Mouse (Mus musculus) MEL (cell line): Measurements from ENCODE around the gene Ranbp3l. TPM values are rescaled to one million over a fixed set of nuclear protein-coding genes. Genes with fewer than 3 reads are reported as not detected.

ENCODE experiments used
- DNase-seq: peaks from one replicate; pipeline ENCODE4 v3.0.0; 2011; ENCODE audit warnings: low read depth, low spot score
- H3K27ac ChIP-seq: 2 replicates; pipeline ENCODE4 v1.5.1; 2012; ENCODE audit warnings: low read depth, mild to moderate bottlenecking, control low read depth, low read length, moderate library complexity; ENCODE audit not compliant: control insufficient read depth
- H3K27me3 ChIP-seq, 2 experiments: fragments of 150-350 bp in 1 of 2; sonication (generic) in 1 of 2; 2 replicates each; pipeline ENCODE4 v1.6.1; 2012; ENCODE audit warnings: low read length in 2 of 2, mild to moderate bottlenecking in 2 of 2, improper control_type of control experiment in 1 of 2, moderate library complexity in 1 of 2; ENCODE audit not compliant: insufficient read depth in 2 of 2, control insufficient read depth in 1 of 2
- H3K36me3 ChIP-seq, 2 experiments: 2 replicates each; pipeline ENCODE4 v1.6.1; 2012 to 2014; ENCODE audit warnings: low read length in 2 of 2, improper control_type of control experiment in 1 of 2, inconsistent platforms in 1 of 2, mild to moderate bottlenecking in 1 of 2; ENCODE audit not compliant: insufficient read depth in 2 of 2, control insufficient read depth in 1 of 2
- H3K4me1 ChIP-seq, 2 experiments: fragments of 150-350 bp in 1 of 2; sonication (generic) in 1 of 2; 2 replicates each; pipeline ENCODE4 v1.6.1; 2012; ENCODE audit warnings: low read length in 2 of 2, improper control_type of control experiment in 1 of 2, mild to moderate bottlenecking in 1 of 2; ENCODE audit not compliant: insufficient read depth in 2 of 2, control insufficient read depth in 1 of 2
- H3K4me3 ChIP-seq, 2 experiments: fragments of 150-350 bp in 1 of 2; sonication (generic) in 1 of 2; 2 replicates each; pipeline ENCODE4 v1.5.1; 2012; ENCODE audit warnings: low read depth in 2 of 2, low read length in 2 of 2, mild to moderate bottlenecking in 2 of 2, moderate library complexity in 2 of 2, control low read depth in 1 of 2, improper control_type of control experiment in 1 of 2; ENCODE audit not compliant: control insufficient read depth in 1 of 2, insufficient read depth in 1 of 2
- H3K79me2 ChIP-seq: 2 replicates; pipeline ENCODE4 v1.6.1; 2012; ENCODE audit warnings: mild to moderate bottlenecking, low read length, moderate library complexity; ENCODE audit not compliant: control insufficient read depth, poor library complexity, insufficient read depth
- H3K9ac ChIP-seq: 2 replicates; pipeline ENCODE4 v1.6.1; 2012; ENCODE audit warnings: low read depth, mild to moderate bottlenecking, control low read depth, low read length, moderate library complexity; ENCODE audit not compliant: control insufficient read depth, poor library complexity, severe bottlenecking
- H3K9me3 ChIP-seq: fragments of 150-350 bp; sonication (generic); replicated peaks from 2 replicates; pipeline ENCODE4 v1.6.1; 2012; ENCODE audit warnings: mild to moderate bottlenecking, low read length, improper control_type of control experiment, moderate library complexity; ENCODE audit not compliant: insufficient read depth
- BHLHE40 ChIP-seq: IDR thresholded peaks from 2 replicates; pipeline ENCODE4 v1.6.1; 2012; ENCODE audit warnings: low read depth, mild to moderate bottlenecking, inconsistent platforms, low read length, improper control_type of control experiment, borderline replicate concordance
- CHD1 ChIP-seq: IDR thresholded peaks from 2 replicates; pipeline ENCODE4 v1.6.1; 2012; ENCODE audit warnings: low read depth, mild to moderate bottlenecking, inconsistent platforms, low read length, improper control_type of control experiment
- CHD2 ChIP-seq: IDR thresholded peaks from 2 replicates; pipeline ENCODE4 v1.6.1; 2011; ENCODE audit warnings: low read length, improper control_type of control experiment
- ELF1 ChIP-seq: IDR thresholded peaks from 2 replicates; pipeline ENCODE4 v1.6.1; 2014; ENCODE audit warnings: low read depth, mild to moderate bottlenecking, inconsistent platforms, low read length, improper control_type of control experiment, moderate library complexity
- EP300 ChIP-seq, 2 experiments: IDR thresholded peaks; 2 replicates each; pipeline ENCODE4 v1.6.1; 2011; ENCODE audit warnings: improper control_type of control experiment in 2 of 2, low read length in 2 of 2, low read depth in 1 of 2, mild to moderate bottlenecking in 1 of 2
- GABPA ChIP-seq: IDR thresholded peaks from 2 replicates; pipeline ENCODE4 v1.6.1; 2012; ENCODE audit warnings: low read depth, mild to moderate bottlenecking, inconsistent platforms, low read length, improper control_type of control experiment, moderate library complexity
- GATA1 ChIP-seq: IDR thresholded peaks from 2 replicates; pipeline ENCODE4 v1.6.1; 2011; ENCODE audit warnings: low read depth, low read length, improper control_type of control experiment
- HCFC1 ChIP-seq: IDR thresholded peaks from 2 replicates; pipeline ENCODE4 v1.6.1; 2012; ENCODE audit warnings: low read depth, mild to moderate bottlenecking, inconsistent platforms, low read length, improper control_type of control experiment, moderate library complexity
- KAT2A ChIP-seq: conservative IDR thresholded peaks from 2 replicates; pipeline ENCODE4 v1.6.1; 2012; ENCODE audit warnings: low read depth, low read length, improper control_type of control experiment, inconsistent platforms
- MAX ChIP-seq: IDR thresholded peaks from 2 replicates; pipeline ENCODE4 v1.6.1; 2011; ENCODE audit warnings: low read length, improper control_type of control experiment
- MEF2A ChIP-seq: IDR thresholded peaks from 2 replicates; pipeline ENCODE4 v1.6.1; 2014; ENCODE audit warnings: low read depth, mild to moderate bottlenecking, inconsistent platforms, low read length, improper control_type of control experiment; ENCODE audit not compliant: poor library complexity, insufficient replicate concordance, severe bottlenecking; ENCODE audit errors: extremely low read depth
- MXI1 ChIP-seq: IDR thresholded peaks from 2 replicates; pipeline ENCODE4 v1.6.1; 2011; ENCODE audit warnings: mild to moderate bottlenecking, low read depth, low read length, improper control_type of control experiment
- MYB ChIP-seq: IDR thresholded peaks from 2 replicates; pipeline ENCODE4 v1.6.1; 2011; ENCODE audit warnings: mild to moderate bottlenecking, low read depth, low read length, improper control_type of control experiment
- MYC ChIP-seq: IDR thresholded peaks from 2 replicates; pipeline ENCODE4 v1.6.1; 2011; ENCODE audit warnings: low read depth, mild to moderate bottlenecking, low read length, improper control_type of control experiment, moderate library complexity
- NELFE ChIP-seq: IDR thresholded peaks from 2 replicates; pipeline ENCODE4 v1.6.1; 2011; ENCODE audit warnings: low read depth, low read length, improper control_type of control experiment
- NRF1 ChIP-seq: IDR thresholded peaks from 2 replicates; pipeline ENCODE4 v1.6.1; 2014; ENCODE audit warnings: low read depth, mild to moderate bottlenecking, inconsistent platforms, low read length, improper control_type of control experiment, moderate library complexity; ENCODE audit not compliant: poor library complexity, insufficient read depth, severe bottlenecking
- POLR2AphosphoS2 ChIP-seq: IDR thresholded peaks from 2 replicates; pipeline ENCODE4 v1.6.1; 2011; ENCODE audit warnings: low read length, improper control_type of control experiment
- POLR2AphosphoS5 ChIP-seq: IDR thresholded peaks from 2 replicates; pipeline ENCODE4 v1.6.1; 2012; ENCODE audit warnings: low read depth, borderline replicate concordance, mild to moderate bottlenecking, inconsistent platforms, low read length, moderate library complexity, mixed read lengths
- RAD21 ChIP-seq: IDR thresholded peaks from 2 replicates; pipeline ENCODE4 v1.6.1; 2011; ENCODE audit warnings: mild to moderate bottlenecking, low read depth, low read length, improper control_type of control experiment
- RCOR1 ChIP-seq: IDR thresholded peaks from 2 replicates; pipeline ENCODE4 v1.6.1; 2012; ENCODE audit warnings: low read depth, mild to moderate bottlenecking, inconsistent platforms, low read length, improper control_type of control experiment
- SIN3A ChIP-seq: IDR thresholded peaks from 2 replicates; pipeline ENCODE4 v1.6.1; 2012; ENCODE audit warnings: low read length, improper control_type of control experiment, inconsistent platforms
- TAL1 ChIP-seq: IDR thresholded peaks from 2 replicates; pipeline ENCODE4 v1.6.1; 2012; ENCODE audit warnings: mild to moderate bottlenecking, inconsistent platforms, low read length, moderate library complexity, mixed read lengths
- UBTF ChIP-seq: IDR thresholded peaks from 2 replicates; pipeline ENCODE4 v1.6.1; 2012; ENCODE audit warnings: low read depth, mild to moderate bottlenecking, inconsistent platforms, low read length, improper control_type of control experiment, moderate library complexity, borderline replicate concordance; ENCODE audit not compliant: insufficient read depth
- ZC3H11A ChIP-seq: IDR thresholded peaks from 2 replicates; pipeline ENCODE4 v1.6.1; 2012; ENCODE audit warnings: low read depth, mild to moderate bottlenecking, inconsistent platforms, low read length, improper control_type of control experiment
- ZMIZ1 ChIP-seq: IDR thresholded peaks from 2 replicates; pipeline ENCODE4 v1.6.1; 2012; ENCODE audit warnings: low read depth, mild to moderate bottlenecking, inconsistent platforms, low read length, improper control_type of control experiment, moderate library complexity
- ZNF384 ChIP-seq: IDR thresholded peaks from 2 replicates; pipeline ENCODE4 v1.6.1; 2012; ENCODE audit warnings: low read depth, mild to moderate bottlenecking, inconsistent platforms, low read length, improper control_type of control experiment
- polyA plus RNA-seq, 2 experiments: library from polyadenylated mRNA; stranded (reverse) in 1 of 2; unstranded in 1 of 2; fragments of >175 nt in 1 of 2; fragments of >200 nt in 1 of 2; gene quantifications; 2 replicates each; pipeline versions ENCODE4 v1.2.1 to v1.2.4; 2012; ENCODE audit warnings: low replicate concordance in 2 of 2, low read depth in 1 of 2; ENCODE audit not compliant: insufficient read length in 2 of 2, insufficient read depth in 1 of 2, missing spikeins in 1 of 2
- total RNA-seq: library from RNA; depleted of rRNA; stranded (reverse); fragments of 300-350 nt; gene quantifications from 2 replicates; pipeline ENCODE4 v1.2.3, GENCODE M21; 2012

Ranbp3l gene
- total and polyA plus RNA-seq, 3 experiments: 0.06 TPM; not detected in 2

DNA sequence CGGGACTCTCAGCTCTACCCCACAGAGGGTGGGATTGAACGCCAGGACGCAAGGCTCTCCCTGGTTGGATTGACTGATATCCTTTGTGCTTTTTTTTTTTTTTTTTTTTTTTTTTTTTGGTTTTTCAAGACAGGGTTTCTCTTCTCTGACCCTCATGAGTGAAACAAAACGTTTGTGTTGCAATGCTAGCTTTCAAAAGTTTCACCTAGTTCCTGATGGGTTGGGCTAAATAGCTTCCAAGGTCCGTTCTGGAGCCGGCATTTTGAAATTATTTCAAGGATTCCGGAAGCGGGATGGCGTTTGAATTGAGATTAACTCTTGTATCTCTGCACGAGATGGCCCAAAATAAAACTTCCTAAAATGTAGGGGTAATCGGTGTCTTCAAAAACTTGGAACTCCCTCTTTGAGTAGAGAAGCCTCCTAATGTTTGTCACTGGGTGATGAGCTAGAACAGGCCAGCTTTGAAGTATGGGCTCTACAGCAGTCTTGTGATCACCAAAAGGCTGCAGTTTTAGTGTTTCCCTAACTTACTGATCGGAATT lies 105.4 kb downstream of the Ranbp3l start (continued):
- TF ChIP-seq ZC3H11A (no peak), HCFC1 (0 out of 2 replicates have a peak, but pooled peaks have one; percentile 6), ZNF384 (peak; percentile 90)

DNA sequence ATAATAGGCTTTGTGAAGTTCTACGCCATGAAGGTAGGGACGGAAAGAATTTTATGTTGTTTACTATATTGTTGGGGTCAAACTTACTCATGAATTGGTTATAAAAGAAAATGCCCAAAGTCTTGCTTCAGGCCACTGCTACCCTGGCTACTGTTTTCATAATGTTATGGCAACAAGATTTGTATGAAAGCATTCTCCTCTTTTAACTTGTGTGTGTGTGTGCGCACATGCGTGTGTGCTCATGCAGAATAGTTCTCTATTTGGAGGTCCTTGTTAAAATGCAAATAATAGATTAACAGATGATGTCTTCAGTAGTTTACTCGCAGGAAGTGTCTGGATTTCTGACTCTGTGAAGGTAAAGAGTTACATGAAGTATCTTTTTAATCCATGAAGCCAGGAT lies 105.9 kb downstream of the Ranbp3l start:
- peaks cover 31 to 32% of the 10 kb centered on the region in 2 experiments for H3K4me1 ChIP-seq
- H3K9me3 ChIP-seq: no peaks in the 10 kb centered on the region
- peak overlapping the region; percentile 97 for H3K9ac ChIP-seq
- no peaks in the 10 kb centered on the region for H3K27me3 ChIP-seq
- 0 out of 2 replicates have a peak, but pooled peaks have one; percentile 8 for TF ChIP-seq RCOR1
- TF ChIP-seq MXI1: peak; percentile 56
- TF ChIP-seq MAX: peak; percentile 60; the same call in 1 of the 2 replicates
- no peak; the same call in 1 of the 2 replicates for TF ChIP-seq NELFE
- TF ChIP-seq UBTF: no peak
- 0 out of 2 replicates have a peak, but pooled peaks have one; percentile 13 for TF ChIP-seq POLR2AphosphoS2
- TF ChIP-seq EP300 (IDR thresholded peaks at IDR 0.05; ENCODE audit: low read depth in 1 of 2, low read length in 2 of 2): 0 out of 4 replicates have a peak, but pooled peaks have one; percentile 6 to 13
- no peak for TF ChIP-seq BHLHE40
- peak; percentile 30; the same call in 1 of the 2 replicates for TF ChIP-seq CHD1
- peak; percentile 46; the same call in 1 of the 2 replicates for TF ChIP-seq NRF1
- H3K4me3 ChIP-seq: peak overlapping the region; percentile 95 to 98
- peaks cover 2 to 46% of the 10 kb centered on the region in 2 experiments for H3K36me3 ChIP-seq
- H3K79me2 ChIP-seq: peaks cover 65% of the 10 kb centered on the region
- H3K27ac ChIP-seq: peak overlapping the region; percentile 100
- DNase-seq: peak; percentile 61

DNA sequence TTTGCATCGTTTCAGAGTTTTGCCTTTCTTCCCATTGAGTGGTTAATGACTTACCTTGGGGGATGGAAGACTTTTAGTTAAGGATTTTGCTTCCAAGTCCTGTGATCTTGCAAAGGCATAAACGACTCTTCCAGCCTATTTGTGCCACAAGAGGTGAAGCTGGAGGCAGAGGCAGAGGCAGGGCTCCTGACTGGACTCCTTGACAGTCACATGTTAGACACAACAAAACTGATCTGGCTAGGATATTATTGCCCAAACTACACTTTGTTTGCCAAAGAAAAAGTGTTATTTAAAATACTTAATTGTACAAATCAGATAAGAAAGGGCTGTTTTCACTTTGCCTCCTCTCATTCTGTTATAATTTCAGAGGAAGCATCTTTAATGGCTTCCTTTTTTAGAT lies 106.4 kb downstream of the Ranbp3l start:
- H3K4me3 ChIP-seq: peak overlapping the region; percentile 95 to 98
- H3K27ac ChIP-seq: peak overlapping the region; percentile 100
- peaks cover 31 to 36% of the 10 kb centered on the region in 2 experiments for H3K4me1 ChIP-seq
- H3K27me3 ChIP-seq: no peaks in the 10 kb centered on the region
- H3K36me3 ChIP-seq: peaks cover 2 to 46% of the 10 kb centered on the region in 2 experiments
- DNase-seq: peak; percentile 84
- peak overlapping the region; percentile 97 for H3K9ac ChIP-seq
- H3K79me2 ChIP-seq: peaks cover 67% of the 10 kb centered on the region
- no peaks in the 10 kb centered on the region for H3K9me3 ChIP-seq
- TF ChIP-seq HCFC1 (no peak), ZNF384 (peak; percentile 15; the same call in 1 of the 2 replicates), TAL1 (no peak), CHD1 (peak; percentile 20; the same call in 1 of the 2 replicates), RAD21 (no peak), UBTF (no peak), SIN3A (peak; percentile 84), MYB (no peak), MXI1 (peak; percentile 91; the same call in 1 of the 2 replicates), GABPA (no peak), CHD2 (no peak), ELF1 (no peak), KAT2A (no peak), EP300 (IDR thresholded peaks at IDR 0.05; ENCODE audit: low read depth in 1 of 2, low read length in 2 of 2) (no peak), MEF2A (no peak), MYC (no peak), POLR2AphosphoS2 (peak; percentile 10; the same call in 1 of the 2 replicates), MAX (no peak), GATA1 (0 out of 2 replicates have a peak, but pooled peaks have one; percentile 83), BHLHE40 (peak; percentile 48; the same call in 1 of the 2 replicates), POLR2AphosphoS5 (no peak), ZMIZ1 (peak; percentile 11; the same call in 1 of the 2 replicates)
